Mouse (Mus musculus) testis, adult 2 months (tissue): ENCODE data around the gene Trim45.

ENCODE experiments used
- CTCF ChIP-seq: fragments of 200-500 bp; IDR thresholded peaks from 2 replicates; pipeline ENCODE4 v1.5.1; 2012; ENCODE audit warnings: low read depth, mild to moderate bottlenecking, inconsistent platforms, low read length, moderate library complexity; ENCODE audit not compliant: control insufficient read depth, insufficient read depth, insufficient replicate concordance
- POLR2A ChIP-seq: fragments of 200-500 bp; IDR thresholded peaks from 2 replicates; pipeline ENCODE4 v1.6.1; 2012; ENCODE audit warnings: low read depth, mild to moderate bottlenecking, inconsistent platforms, low read length, moderate library complexity; ENCODE audit not compliant: control insufficient read depth

GRCm38 (mm10) chr3:100925176-100925575, 3.2 kb downstream of the Trim45 start:
- TF ChIP-seq CTCF (no peak), POLR2A (no peak)
